Comparison of ENCODE assay signal across 11 mouse cellular contexts in genomic region chr8:83999825-84000224, GRCm38 (mm10). TPM values are rescaled to one million over a fixed set of nuclear protein-coding genes. Genes with fewer than 3 reads are reported as not detected.
DNase-seq lines count a peak whose midpoint lies in the region; ATAC-seq lines count a peak whose summit lies in the region.
"Had no signal": no experiment of that assay in that cellular context is flagged by ENCODE, and none has a peak within 500 bp of the region (broad histone marks: within the 10 kb centered on the region; RNA-seq: fewer than 3 reads in every experiment).

No protein-coding gene starts in this region.

- no peak overlapping the region for H3K9ac ChIP-seq in heart, embryonic 12.5 days
- H3K9ac ChIP-seq in neural tube, embryonic 11.5 days (ENCODE audit: low read length): no peak overlapping the region
- no peak overlapping the region for H3K9ac ChIP-seq in neural tube, embryonic 15.5 days (replicated peaks)

- intact Hi-C loops in heart, postnatal 36 days (cut with DNase I): loop anchor here (5.0 kb wide), 2 partner anchors 43 to 103 kb away; partner anchors contain the start of genes Asf1b and Gm10644

- 0 out of 2 replicates have a peak overlapping the region, but pooled peaks have one; percentile 96 for H3K4me2 ChIP-seq in heart, embryonic 12.5 days
- H3K4me2 ChIP-seq in neural tube, embryonic 11.5 days (ENCODE audit: low read depth): no peak overlapping the region
- H3K4me2 ChIP-seq in neural tube, embryonic 15.5 days: peak overlapping the region; percentile 91; the same call in 1 of the 2 replicates

- peaks cover 44% of the 10 kb centered on the region for H3K4me1 ChIP-seq in heart, embryonic 12.5 days (replicated peaks)
- peaks cover 18% of the 10 kb centered on the region for H3K4me1 ChIP-seq in neural tube, embryonic 11.5 days (ENCODE audit: control insufficient read depth, insufficient read depth, low read length)
- H3K4me1 ChIP-seq in limb, embryonic 10.5 days: peaks cover 66% of the 10 kb centered on the region
- peaks cover 42% of the 10 kb centered on the region for H3K4me1 ChIP-seq in neural tube, embryonic 15.5 days

- ATAC-seq in heart, embryonic 12.5 days (ENCODE audit: insufficient number of reproducible peaks, low FRiP score): no peak
- no peak for ATAC-seq in neural tube, embryonic 11.5 days (ENCODE audit: insufficient read depth, low FRiP score, low TSS enrichment)
- no peak for ATAC-seq in neural tube, embryonic 15.5 days (ENCODE audit: low FRiP score)

- H3K9me3 ChIP-seq in heart, embryonic 12.5 days (replicated peaks): no peaks in the 10 kb centered on the region
- H3K9me3 ChIP-seq in neural tube, embryonic 11.5 days (ENCODE audit: control insufficient read depth, low read length): no peaks in the 10 kb centered on the region
- H3K9me3 ChIP-seq in limb, embryonic 10.5 days (replicated peaks): no peaks in the 10 kb centered on the region
- no peaks in the 10 kb centered on the region for H3K9me3 ChIP-seq in neural tube, embryonic 15.5 days (replicated peaks)

- 92% methylated on average over 2 of the region's 2 CpGs for WGBS in heart, embryonic 12.5 days
- WGBS in neural tube, embryonic 11.5 days: 96% methylated on average over 2 of the region's 2 CpGs
- WGBS in limb, embryonic 10.5 days: 94% methylated on average over 2 of the region's 2 CpGs
- WGBS in neural tube, embryonic 15.5 days: 100% methylated on average over 2 of the region's 2 CpGs

- H3K4me3 ChIP-seq in heart, embryonic 12.5 days: 0 out of 2 replicates have a peak overlapping the region, but pooled peaks have one; percentile 0
- peak overlapping the region; percentile 83; the same call in 1 of the 2 replicates for H3K4me3 ChIP-seq in neural tube, embryonic 11.5 days (ENCODE audit: low read depth, low read length)
- H3K4me3 ChIP-seq in limb, embryonic 10.5 days: 0 out of 2 replicates have a peak overlapping the region, but pooled peaks have one; percentile 87
- H3K4me3 ChIP-seq in neural tube, embryonic 15.5 days (replicated peaks): peak overlapping the region; percentile 82; the same call in 1 of the 2 replicates

- H3K27ac ChIP-seq in heart, embryonic 12.5 days (ENCODE audit: poor library complexity, severe bottlenecking): no peak overlapping the region
- no peak overlapping the region for H3K27ac ChIP-seq in neural tube, embryonic 11.5 days (ENCODE audit: low read depth, low read length)
- H3K27ac ChIP-seq in limb, embryonic 10.5 days: no peak overlapping the region
- H3K27ac ChIP-seq in neural tube, embryonic 15.5 days (replicated peaks): no peak overlapping the region

- peaks cover 19% of the 10 kb centered on the region for H3K27me3 ChIP-seq in heart, embryonic 12.5 days (replicated peaks)
- peaks cover 20% of the 10 kb centered on the region for H3K27me3 ChIP-seq in neural tube, embryonic 11.5 days (ENCODE audit: control insufficient read depth, insufficient read depth, low read length)
- H3K27me3 ChIP-seq in limb, embryonic 10.5 days (ENCODE audit: low read depth, poor library complexity, severe bottlenecking): peaks cover 44% of the 10 kb centered on the region
- peaks cover 16% of the 10 kb centered on the region for H3K27me3 ChIP-seq in neural tube, embryonic 15.5 days (replicated peaks)

- H3K36me3 ChIP-seq in heart, embryonic 12.5 days: peaks cover 27% of the 10 kb centered on the region
- H3K36me3 ChIP-seq in neural tube, embryonic 11.5 days (ENCODE audit: control insufficient read depth, insufficient read depth, low read length): peaks cover 2% of the 10 kb centered on the region
- peaks cover 44% of the 10 kb centered on the region for H3K36me3 ChIP-seq in limb, embryonic 10.5 days
- H3K36me3 ChIP-seq in neural tube, embryonic 15.5 days: peaks cover 11% of the 10 kb centered on the region

- DNase-seq in heart, postnatal 36 days: no peak
- no peak for DNase-seq in neural tube, embryonic 11.5 days (ENCODE audit: low spot score)
- DNase-seq in neural tube, embryonic 10.5 days (ENCODE audit: extremely low spot score, low spot score): no peak
- no peak for DNase-seq in limb, embryonic 10.5 days (ENCODE audit: low spot score)
- DNase-seq in B cell, adult 2 months: no peak
- DNase-seq in thymus, postnatal 0 days (ENCODE audit: low spot score): no peak
- DNase-seq: lung, postnatal 10 days; thymus, adult 2 months had no signal

RNA-seq across cellular contexts. Expression of gene 1700067K01Rik, which starts 1.5 kb away (rescaled TPM):
- 0.22 and 0.54 TPM in 2 replicates for polyA plus RNA-seq in heart, embryonic 12.5 days (2016; fragmentation: Nextera tagmentation; extraction: Ambion mirVana)
- total RNA-seq in heart, postnatal 36 days (2021): not detected
- 0.70 and 0.77 TPM in 2 replicates for polyA plus RNA-seq in neural tube, embryonic 11.5 days (2014; fragmentation: Nextera tagmentation; extraction: Ambion mirVana)
- 0.28 and 0.73 TPM in 2 replicates for polyA plus RNA-seq in limb, embryonic 10.5 days (2016; fragmentation: Nextera tagmentation; extraction: Ambion mirVana)
- polyA plus RNA-seq in neural tube, embryonic 15.5 days (2015; fragmentation: Nextera tagmentation; extraction: Ambion mirVana): 0.82 and 1.2 TPM in 2 replicates
- polyA plus RNA-seq in thymus, postnatal 0 days (2015; fragmentation: Nextera tagmentation; extraction: Ambion mirVana): 0.86 and 1.1 TPM in 2 replicates

RNA-seq across cellular contexts. Expression of gene Samd1, which starts 2.4 kb away (rescaled TPM):
- 4.5 and 5.8 TPM in 2 replicates for polyA plus RNA-seq in heart, embryonic 12.5 days (2016; fragmentation: Nextera tagmentation; extraction: Ambion mirVana)
- total RNA-seq in heart, postnatal 36 days (2021): 10 to 100 TPM; 27.3 to 33.1 TPM
- polyA plus RNA-seq in neural tube, embryonic 11.5 days (2014; fragmentation: Nextera tagmentation; extraction: Ambion mirVana): 14.4 and 16.5 TPM in 2 replicates
- polyA plus RNA-seq in limb, embryonic 10.5 days (2016; fragmentation: Nextera tagmentation; extraction: Ambion mirVana): 10.3 and 12.5 TPM in 2 replicates
- polyA plus RNA-seq in neural tube, embryonic 15.5 days (2015; fragmentation: Nextera tagmentation; extraction: Ambion mirVana): 7.9 and 8.4 TPM in 2 replicates
- 10.7 and 11.5 TPM in 2 replicates for polyA plus RNA-seq in thymus, postnatal 0 days (2015; fragmentation: Nextera tagmentation; extraction: Ambion mirVana)

RNA-seq across cellular contexts. Expression of gene 2210011C24Rik, which starts 12.1 kb away (rescaled TPM):
- 0.30 TPM in 1 of 2 replicates, not detected in the other for polyA plus RNA-seq in heart, embryonic 12.5 days (2016; fragmentation: Nextera tagmentation; extraction: Ambion mirVana)
- 1 to 10 TPM; 2.6 to 3.4 TPM for total RNA-seq in heart, postnatal 36 days (2021)
- not detected in 2 replicates for polyA plus RNA-seq in neural tube, embryonic 11.5 days (2014; fragmentation: Nextera tagmentation; extraction: Ambion mirVana)
- 0.13 TPM in 1 of 2 replicates, not detected in the other for polyA plus RNA-seq in limb, embryonic 10.5 days (2016; fragmentation: Nextera tagmentation; extraction: Ambion mirVana)
- polyA plus RNA-seq in neural tube, embryonic 15.5 days (2015; fragmentation: Nextera tagmentation; extraction: Ambion mirVana): 0.69 and 1.6 TPM in 2 replicates
- polyA plus RNA-seq in thymus, postnatal 0 days (2015; fragmentation: Nextera tagmentation; extraction: Ambion mirVana): 0.23 and 0.60 TPM in 2 replicates
- total RNA-seq: neutrophil, adult 5-6 weeks had no signal

RNA-seq across cellular contexts. Expression of gene Palm3, which starts 21.4 kb away (rescaled TPM):
- polyA plus RNA-seq in heart, embryonic 12.5 days (2016; fragmentation: Nextera tagmentation; extraction: Ambion mirVana): 1.7 and 2.1 TPM in 2 replicates
- under 1 TPM; 0.11 to 0.87 TPM for total RNA-seq in heart, postnatal 36 days (2021)
- polyA plus RNA-seq in neural tube, embryonic 11.5 days (2014; fragmentation: Nextera tagmentation; extraction: Ambion mirVana): 4.4 TPM in 2 replicates
- 6.5 and 6.6 TPM in 2 replicates for polyA plus RNA-seq in limb, embryonic 10.5 days (2016; fragmentation: Nextera tagmentation; extraction: Ambion mirVana)
- 14.1 and 17.0 TPM in 2 replicates for polyA plus RNA-seq in neural tube, embryonic 15.5 days (2015; fragmentation: Nextera tagmentation; extraction: Ambion mirVana)
- polyA plus RNA-seq in thymus, postnatal 0 days (2015; fragmentation: Nextera tagmentation; extraction: Ambion mirVana): 5.1 and 5.8 TPM in 2 replicates

RNA-seq across cellular contexts. Expression of gene Prkaca, which starts 27.0 kb away (rescaled TPM):
- polyA plus RNA-seq in heart, embryonic 12.5 days (2016; fragmentation: Nextera tagmentation; extraction: Ambion mirVana): 216 and 234 TPM in 2 replicates
- total RNA-seq in heart, postnatal 36 days (2021): 100 to 1,000 TPM; 336 to 360 TPM
- 154 and 171 TPM in 2 replicates for polyA plus RNA-seq in neural tube, embryonic 11.5 days (2014; fragmentation: Nextera tagmentation; extraction: Ambion mirVana)
- polyA plus RNA-seq in limb, embryonic 10.5 days (2016; fragmentation: Nextera tagmentation; extraction: Ambion mirVana): 136 and 158 TPM in 2 replicates
- polyA plus RNA-seq in neural tube, embryonic 15.5 days (2015; fragmentation: Nextera tagmentation; extraction: Ambion mirVana): 234 and 256 TPM in 2 replicates
- polyA plus RNA-seq in thymus, postnatal 0 days (2015; fragmentation: Nextera tagmentation; extraction: Ambion mirVana): 64.2 and 65.8 TPM in 2 replicates

Comparison
In these comparisons a context has a peak if more than half of its experiments do, and no peak if none do; other contexts are left out.
1. H3K4me3 ChIP-seq: peak in every context shown above with its lines; median percentile 87 in limb, embryonic 10.5 days; 83 in neural tube, embryonic 11.5 days; 82 in neural tube, embryonic 15.5 days; 0 in heart, embryonic 12.5 days.